Mouse (Mus musculus): ENCODE results near the gene Cacng4.
A peak's percentile ranks its signal among the peaks of the same experiment; 100 is the strongest.

Gene Cacng4

DNA sequence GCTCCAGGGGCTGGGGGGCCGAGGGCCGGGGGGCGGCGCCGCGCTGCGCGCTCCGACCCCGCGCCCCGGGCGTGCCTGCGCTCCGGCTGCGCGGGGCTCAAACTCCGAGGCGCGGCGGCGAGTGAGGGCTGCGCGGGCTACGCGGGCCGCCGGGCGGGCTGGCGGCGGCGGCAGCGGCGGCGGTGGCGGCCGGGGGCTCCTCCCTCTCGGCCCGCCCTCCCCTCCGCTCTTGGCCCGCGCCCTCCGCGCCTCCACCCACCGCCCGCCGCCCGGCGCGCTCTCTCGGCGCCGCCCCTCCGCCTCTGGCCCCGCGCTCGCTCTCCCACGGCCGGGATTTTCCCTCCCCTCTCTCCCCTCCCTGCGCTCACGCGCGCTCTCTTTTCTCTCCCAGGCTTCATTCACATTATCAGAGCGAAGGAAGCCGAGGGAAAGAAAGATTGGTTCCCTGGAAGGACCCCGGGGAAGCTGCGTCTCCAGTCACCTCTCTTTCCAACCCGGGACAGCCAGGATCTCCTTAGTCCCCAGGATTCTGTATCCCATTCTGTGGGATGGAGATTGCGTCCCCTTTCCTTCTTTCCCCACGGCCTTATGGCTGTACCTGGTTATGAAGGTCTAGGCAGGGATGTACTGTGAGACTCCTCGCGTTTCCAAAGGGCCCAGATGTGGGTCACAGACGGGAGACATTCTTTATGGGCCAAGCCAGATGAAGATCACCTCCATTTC lies at the start of gene Cacng4:
Gene Cacng4 (minus strand): TSS at position 11 of the 723 bp plus-strand sequence.
- DNase-seq (ENCODE audit: low spot score), result no peak

DNA sequence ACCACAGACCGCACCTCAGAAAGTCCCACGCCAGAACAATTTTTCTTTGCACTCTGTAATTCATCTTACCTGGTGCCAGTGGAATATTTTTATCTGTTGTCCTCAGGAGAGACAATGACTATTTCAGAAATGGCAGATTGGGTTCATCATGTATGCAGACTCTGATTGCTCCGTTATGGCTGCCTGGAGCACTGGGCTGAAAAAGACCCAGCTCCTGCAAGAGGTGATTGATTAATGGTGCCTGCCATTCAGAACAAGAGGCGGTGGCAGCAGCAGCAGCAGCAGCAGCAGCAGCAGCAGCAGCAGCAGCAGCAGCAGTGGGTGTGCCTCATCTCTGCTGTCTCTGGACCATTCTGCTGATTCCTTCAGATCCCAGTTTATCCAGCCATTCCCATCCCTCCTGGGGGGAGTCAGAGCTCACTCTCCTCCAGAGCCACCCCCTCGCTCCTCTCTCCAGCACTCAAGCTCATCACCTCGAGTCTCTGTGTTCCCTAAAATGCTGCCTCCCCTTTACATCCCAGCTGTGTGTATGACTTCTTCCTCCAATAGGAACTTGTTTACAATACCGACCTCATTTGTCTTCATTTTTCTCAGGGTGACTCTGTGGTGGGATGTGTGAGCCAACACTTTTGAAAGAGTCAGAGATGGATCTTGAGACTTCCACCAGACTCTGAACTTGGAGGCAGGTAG lies 39.1 kb upstream of the Cacng4 start:
- no peak for DNase-seq (ENCODE audit: low spot score)

GRCm38 (mm10) chr11:107817196-107817595 lies 22.8 kb upstream of the Cacng4 start:
- no peak for DNase-seq (ENCODE audit: low spot score)

- DNase-seq (ENCODE audit: low spot score), result no peak
Observed at GRCm38 (mm10) chr11:107812941-107813648, 18.7 kb upstream of the Cacng4 start.

DNA sequence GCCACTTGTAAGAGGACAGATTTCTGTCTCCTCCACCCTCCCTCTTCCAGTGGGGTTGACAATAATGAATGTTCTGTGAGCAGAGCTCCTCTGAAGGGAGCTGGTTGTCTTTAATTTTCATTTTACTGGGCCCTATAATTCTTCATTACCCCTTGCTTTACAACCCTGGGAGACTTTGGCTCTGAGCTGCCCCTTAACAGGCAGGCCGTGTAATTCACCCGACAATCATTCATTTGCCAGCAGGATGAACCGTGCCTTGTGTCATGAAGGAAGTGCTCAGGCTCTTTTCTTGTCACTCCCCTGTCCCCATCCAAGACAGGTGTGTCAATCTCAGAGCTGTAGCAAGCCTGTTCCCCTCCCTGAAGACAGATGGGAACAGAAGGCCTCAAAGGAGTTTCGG lies 18.1 kb upstream of the Cacng4 start:
- DNase-seq (ENCODE audit: low spot score), result no peak

GRCm38 (mm10) chr11:107808508-107808907 lies 14.2 kb upstream of the Cacng4 start:
- DNase-seq (ENCODE audit: low spot score), result no peak

DNA sequence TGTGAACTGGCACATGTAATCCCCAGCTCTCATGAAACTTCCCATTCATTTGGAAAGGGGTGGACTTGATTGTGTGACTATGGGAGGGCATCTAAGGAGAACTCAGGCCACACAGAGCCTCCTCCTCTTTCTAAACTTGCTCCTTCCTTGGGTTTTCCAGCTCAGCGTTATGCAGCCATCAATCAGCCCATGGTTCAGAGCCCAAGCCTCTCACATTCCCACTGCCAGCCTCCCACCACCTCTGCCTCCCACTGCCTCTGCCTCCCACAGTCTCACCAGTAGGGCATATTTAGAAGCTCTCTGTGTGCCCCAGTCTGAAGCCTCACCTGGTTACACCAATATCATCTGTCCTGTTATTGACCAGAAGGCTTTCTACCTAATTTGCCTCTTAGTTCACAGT lies 11.7 kb upstream of the Cacng4 start:
- no peak for DNase-seq (ENCODE audit: low spot score)

DNA sequence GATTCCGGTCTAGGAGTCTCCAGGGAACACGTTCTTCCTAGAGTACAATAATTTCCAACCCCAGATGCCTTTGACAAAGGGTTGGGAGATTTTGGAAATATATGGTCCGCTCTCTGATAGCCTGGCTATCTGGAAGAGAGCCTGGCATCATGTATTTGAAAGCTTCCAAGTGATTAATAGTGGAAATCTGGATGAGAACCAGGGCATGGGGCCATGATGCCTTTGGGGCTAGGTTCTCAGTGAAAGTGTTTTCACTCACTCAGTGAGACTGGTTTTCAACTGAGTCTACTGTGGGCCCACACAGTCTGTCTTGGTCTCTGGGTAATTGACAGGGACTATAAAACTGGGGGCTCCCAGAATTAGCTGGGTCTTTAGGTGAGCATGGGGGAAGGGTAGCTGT lies 7.6 kb upstream of the Cacng4 start:
- no peak for DNase-seq (ENCODE audit: low spot score)

- DNase-seq (ENCODE audit: low spot score), result no peak
Observed at GRCm38 (mm10) chr11:107799331-107799730, 5.0 kb upstream of the Cacng4 start.

GRCm38 (mm10) chr11:107796346-107796745 lies 2.0 kb upstream of the Cacng4 start:
- no peak for DNase-seq (ENCODE audit: low spot score)

DNA sequence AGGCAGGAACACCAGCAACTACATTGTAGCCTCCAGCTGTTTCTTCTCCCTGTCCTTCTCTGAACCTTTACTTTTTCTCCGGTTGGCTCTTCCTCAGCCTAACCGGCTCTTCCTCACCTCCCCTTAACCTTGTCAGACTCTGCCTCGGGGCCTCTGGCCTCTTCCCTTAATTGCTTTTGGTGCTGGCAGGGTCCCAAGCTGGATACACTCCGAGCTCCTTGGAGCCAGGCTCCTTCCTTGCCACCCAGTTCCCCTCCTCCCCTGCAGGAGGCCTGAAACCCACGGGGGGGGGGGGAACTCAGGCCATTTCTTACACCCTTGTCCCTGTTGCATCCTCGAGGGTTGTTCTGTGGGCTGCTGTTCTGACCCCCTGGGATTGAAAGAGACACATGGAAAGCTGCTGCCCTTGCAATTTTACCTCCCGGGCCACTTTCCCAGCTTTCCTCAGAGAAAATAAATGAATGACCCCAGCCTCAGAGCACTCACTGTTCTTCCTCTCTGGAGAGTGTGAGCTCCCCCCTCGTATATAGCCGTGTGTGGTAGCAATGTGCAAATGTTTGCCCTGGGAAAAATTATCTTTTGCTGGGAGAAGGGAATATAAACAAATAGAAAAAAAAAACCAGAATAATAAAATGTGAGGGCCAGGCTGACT lies 1.2 kb upstream of the Cacng4 start:
- peak; percentile 15 for DNase-seq (ENCODE audit: low spot score)

- DNase-seq (ENCODE audit: low spot score), result no peak
Observed at GRCm38 (mm10) chr11:107794103-107794493, 259 bp downstream of the Cacng4 start.

- DNase-seq (ENCODE audit: low spot score), result no peak
Observed at GRCm38 (mm10) chr11:107793200-107794102, 906 bp downstream of the Cacng4 start.

GRCm38 (mm10) chr11:107792136-107792535 lies 2.2 kb downstream of the Cacng4 start:
- no peak for DNase-seq (ENCODE audit: low spot score)

- DNase-seq (ENCODE audit: low spot score), result no peak
Observed at GRCm38 (mm10) chr11:107785761-107786160, 8.6 kb downstream of the Cacng4 start.

DNA sequence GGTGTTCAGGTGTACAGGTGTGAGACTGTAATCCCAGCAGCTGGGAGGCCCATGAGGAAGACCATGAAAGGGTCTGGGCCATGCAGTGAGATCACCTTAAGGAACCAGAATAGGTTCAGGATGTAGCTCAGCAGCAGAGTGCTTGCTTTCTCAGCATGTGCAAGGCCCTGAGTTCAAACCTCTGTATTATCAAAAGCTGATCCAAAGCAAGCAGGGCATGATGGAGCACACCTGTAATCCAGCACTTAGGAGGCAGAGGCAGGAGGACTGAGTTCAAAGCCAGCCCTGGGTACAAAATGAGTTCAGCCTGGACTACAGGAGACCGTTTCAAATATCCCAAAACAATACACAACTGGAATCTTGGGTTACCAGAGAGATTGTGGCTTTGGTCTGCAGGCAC lies 9.1 kb downstream of the Cacng4 start:
- no peak for DNase-seq (ENCODE audit: low spot score)

GRCm38 (mm10) chr11:107783861-107784754 lies 10.2 kb downstream of the Cacng4 start:
- no peak for DNase-seq (ENCODE audit: low spot score)

- DNase-seq (ENCODE audit: low spot score), result no peak
Observed at GRCm38 (mm10) chr11:107782591-107782990, 11.8 kb downstream of the Cacng4 start.

DNA sequence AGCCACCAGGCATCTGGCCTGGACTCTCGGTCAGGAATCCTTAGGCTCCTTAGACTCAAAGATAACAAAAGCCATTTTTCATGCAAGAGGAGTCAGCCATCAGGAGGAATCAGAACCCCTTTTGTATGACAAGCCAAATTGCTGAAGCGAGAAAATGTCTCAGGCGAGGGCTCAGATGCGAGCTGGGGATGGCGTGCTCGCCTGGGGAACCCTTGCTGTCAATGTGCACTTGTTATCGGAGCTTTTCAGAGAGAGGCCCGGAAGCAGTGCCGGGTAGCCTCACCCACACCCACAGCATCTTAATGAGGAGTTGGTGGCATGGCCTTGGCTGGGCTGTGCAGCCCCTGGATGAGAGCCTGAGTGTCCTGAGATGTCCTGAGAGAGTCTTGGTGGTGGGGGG lies 15.5 kb downstream of the Cacng4 start:
- no peak for DNase-seq (ENCODE audit: low spot score)

DNA sequence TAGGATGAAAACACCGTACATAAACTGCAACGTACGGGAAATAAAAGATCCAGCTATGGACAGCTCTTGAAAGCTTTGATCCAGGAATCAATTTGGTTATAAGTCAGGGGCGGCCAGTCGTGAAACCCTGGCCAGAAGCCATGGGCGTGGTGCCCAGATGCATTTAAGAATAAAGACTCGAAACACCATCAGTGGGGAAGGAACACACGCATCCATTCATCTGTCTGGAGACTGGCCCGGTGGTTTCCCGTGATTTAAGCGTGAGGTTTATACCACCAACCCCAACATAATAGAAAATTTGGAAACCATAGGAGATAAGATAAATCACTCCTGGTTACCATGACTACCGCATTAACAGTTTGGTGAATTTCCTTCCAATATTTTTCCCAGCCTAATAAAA lies 16.9 kb downstream of the Cacng4 start:
- DNase-seq (ENCODE audit: low spot score), result no peak

Measured in ovary, adult 18-20 months (tissue).